Mouse (Mus musculus) liver, adult 2 months (tissue): ENCODE measurements around the gene Myl9.

Experiments used
- CTCF ChIP-seq: fragments of 200-500 bp; IDR thresholded peaks from 2 replicates; pipeline ENCODE4 v1.5.1; 2011; ENCODE audit warnings: low read depth, low read length, control low read depth
- POLR2A ChIP-seq: fragments of 200-500 bp; IDR thresholded peaks from 2 replicates; pipeline ENCODE4 v1.6.1; 2011; ENCODE audit warnings: low read length, control low read depth; ENCODE audit not compliant: insufficient read depth; ENCODE audit errors: extremely low read depth

- no peak for TF ChIP-seq CTCF
- TF ChIP-seq POLR2A: no peak
Observed at GRCm38 (mm10) chr2:156774035-156774737, 1.0 kb upstream of the Myl9 start.
